Mouse (Mus musculus) spleen, adult 2 months (tissue): ENCODE measurements around the gene Fxyd1.

Experiments
- CTCF ChIP-seq: fragments of 200-500 bp; IDR thresholded peaks from 2 replicates; pipeline ENCODE4 v1.5.1; 2011; ENCODE audit warnings: mild to moderate bottlenecking, inconsistent platforms; ENCODE audit not compliant: insufficient read depth, insufficient read length, insufficient replicate concordance; ENCODE audit errors: extremely low read depth
- POLR2A ChIP-seq: fragments of 200-500 bp; IDR thresholded peaks from 2 replicates; pipeline ENCODE4 v1.6.1; 2011; ENCODE audit warnings: low read depth, low read length, inconsistent platforms

- TF ChIP-seq CTCF: no peak
- TF ChIP-seq POLR2A: no peak
Observed at GRCm38 (mm10) chr7:31072326-31072725, 15.3 kb upstream of the Fxyd1 start.
